Mouse (Mus musculus) thymus, postnatal 14 days (tissue): ENCODE measurements around the gene Eya4.

ENCODE experiments used
- DNase-seq: peaks from one replicate; pipeline ENCODE4 v3.0.0; 2021

Eya4 gene

GRCm38 (mm10) chr10:23350011-23350911 lies at the start of gene Eya4:
Gene Eya4 (minus strand): TSS chr10:23350786.
- no peak for DNase-seq

- no peak for DNase-seq
These were observed 44.8 kb upstream of the Eya4 start for GRCm38 (mm10) chr10:23395399-23395798.

- DNase-seq = no peak
These were observed 44.1 kb upstream of the Eya4 start for GRCm38 (mm10) chr10:23394556-23395245.

GRCm38 (mm10) chr10:23394152-23394551 lies 43.6 kb upstream of the Eya4 start:
- no peak for DNase-seq

GRCm38 (mm10) chr10:23363866-23364265 lies 13.3 kb upstream of the Eya4 start:
- DNase-seq = no peak

- DNase-seq = no peak
These were observed 1.1 kb downstream of the Eya4 start for GRCm38 (mm10) chr10:23349392-23350010.

- DNase-seq = no peak
These were observed 1.6 kb downstream of the Eya4 start for GRCm38 (mm10) chr10:23348893-23349391.

GRCm38 (mm10) chr10:23348101-23348892 lies 2.3 kb downstream of the Eya4 start:
- DNase-seq = no peak

GRCm38 (mm10) chr10:23337250-23337649 lies 13.3 kb downstream of the Eya4 start:
- DNase-seq = no peak

- no peak for DNase-seq
These were observed 17.8 kb downstream of the Eya4 start for GRCm38 (mm10) chr10:23332768-23333167.

GRCm38 (mm10) chr10:23327651-23328050 lies 22.9 kb downstream of the Eya4 start:
- no peak for DNase-seq

- DNase-seq = no peak
These were observed 28.3 kb downstream of the Eya4 start for GRCm38 (mm10) chr10:23322275-23322674.

- no peak for DNase-seq
These were observed 55.0 kb downstream of the Eya4 start for GRCm38 (mm10) chr10:23295616-23296015.

- DNase-seq = no peak
These were observed 58.1 kb downstream of the Eya4 start for GRCm38 (mm10) chr10:23292495-23292894.

- no peak for DNase-seq
These were observed 73.2 kb downstream of the Eya4 start for GRCm38 (mm10) chr10:23277371-23277770.

- DNase-seq = no peak
These were observed 79.5 kb downstream of the Eya4 start for GRCm38 (mm10) chr10:23271050-23271621.

GRCm38 (mm10) chr10:23270502-23270901 lies 80.1 kb downstream of the Eya4 start:
- DNase-seq = no peak

- DNase-seq = no peak
These were observed 98.4 kb downstream of the Eya4 start for GRCm38 (mm10) chr10:23252180-23252579.

GRCm38 (mm10) chr10:23246485-23246884 lies 104.1 kb downstream of the Eya4 start:
- DNase-seq = no peak

- no peak for DNase-seq
These were observed 113.7 kb downstream of the Eya4 start for GRCm38 (mm10) chr10:23236918-23237317.

- DNase-seq = no peak
These were observed 115.2 kb downstream of the Eya4 start for GRCm38 (mm10) chr10:23235405-23235804.

- DNase-seq = no peak
These were observed 117.2 kb downstream of the Eya4 start for GRCm38 (mm10) chr10:23233425-23233824.
